Mouse (Mus musculus): Measurements from ENCODE around the gene Erich3. TPM values are rescaled to one million over a fixed set of nuclear protein-coding genes. Genes with fewer than 3 reads are reported as not detected.
A peak's percentile ranks its signal among the peaks of the same experiment; 100 is the strongest.

Gene Erich3
- polyA plus RNA-seq, 1 experiment from 2014 or later = 0.29 TPM

GRCm38 (mm10) chr3:154692572-154692922 lies 28.9 kb downstream of the Erich3 start:
- Histone ChIP-seq H3K4me1 (replicated peaks; ENCODE audit: control insufficient read depth, insufficient read depth, low read length) (no peaks in the 10 kb centered on the region), H3K27me3 (ENCODE audit: control insufficient read depth, insufficient read depth, low read length) (no peaks in the 10 kb centered on the region), H3K27ac (ENCODE audit: low read depth, low read length) (no peak overlapping the region), H3K4me3 (ENCODE audit: low read depth, low read length) (no peak overlapping the region), H3K9ac (ENCODE audit: low read depth, low read length) (no peak overlapping the region), H3K9me3 (ENCODE audit: control insufficient read depth, low read length) (no peaks in the 10 kb centered on the region), H3K4me2 (replicated peaks; ENCODE audit: low read depth, low read length) (no peak overlapping the region), H3K36me3 (ENCODE audit: control insufficient read depth, insufficient read depth, low read length) (no peaks in the 10 kb centered on the region)
- peak; percentile 41 for ATAC-seq (ENCODE audit: low FRiP score)
- no peak for DNase-seq (ENCODE audit: low spot score)
- 39% methylated on average over 3 of the region's 3 CpGs for WGBS

GRCm38 (mm10) chr3:154693902-154694301 lies 30.2 kb downstream of the Erich3 start:
- H3K9ac ChIP-seq (ENCODE audit: low read depth, low read length) = no peak overlapping the region
- WGBS = 75% methylated on average over 4 of the region's 4 CpGs
- no peaks in the 10 kb centered on the region for H3K4me1 ChIP-seq (replicated peaks; ENCODE audit: control insufficient read depth, insufficient read depth, low read length)
- DNase-seq (ENCODE audit: low spot score) (no peak), ATAC-seq (ENCODE audit: low FRiP score) (no peak)
- H3K27ac ChIP-seq (ENCODE audit: low read depth, low read length) = no peak overlapping the region
- no peak overlapping the region for H3K4me3 ChIP-seq (ENCODE audit: low read depth, low read length)
- no peaks in the 10 kb centered on the region for H3K36me3 ChIP-seq (ENCODE audit: control insufficient read depth, insufficient read depth, low read length)
- H3K9me3 ChIP-seq (ENCODE audit: control insufficient read depth, low read length) = no peaks in the 10 kb centered on the region
- no peaks in the 10 kb centered on the region for H3K27me3 ChIP-seq (ENCODE audit: control insufficient read depth, insufficient read depth, low read length)
- H3K4me2 ChIP-seq (replicated peaks; ENCODE audit: low read depth, low read length) = no peak overlapping the region

GRCm38 (mm10) chr3:154696611-154697010 lies 33.0 kb downstream of the Erich3 start:
- Histone ChIP-seq H3K4me2 (replicated peaks; ENCODE audit: low read depth, low read length) (no peak overlapping the region), H3K9ac (ENCODE audit: low read depth, low read length) (no peak overlapping the region), H3K27ac (ENCODE audit: low read depth, low read length) (no peak overlapping the region), H3K4me3 (ENCODE audit: low read depth, low read length) (no peak overlapping the region), H3K4me1 (replicated peaks; ENCODE audit: control insufficient read depth, insufficient read depth, low read length) (no peaks in the 10 kb centered on the region), H3K27me3 (ENCODE audit: control insufficient read depth, insufficient read depth, low read length) (no peaks in the 10 kb centered on the region), H3K9me3 (ENCODE audit: control insufficient read depth, low read length) (no peaks in the 10 kb centered on the region), H3K36me3 (ENCODE audit: control insufficient read depth, insufficient read depth, low read length) (no peaks in the 10 kb centered on the region)
- DNase-seq (ENCODE audit: low spot score) = no peak
- WGBS = 85% methylated on average over 3 of the region's 3 CpGs
- ATAC-seq (ENCODE audit: low FRiP score) = no peak

GRCm38 (mm10) chr3:154698907-154699306 lies 35.2 kb downstream of the Erich3 start:
- ATAC-seq (ENCODE audit: low FRiP score) (no peak; the same call in 1 of the 2 replicates), DNase-seq (ENCODE audit: low spot score) (no peak)
- no peaks in the 10 kb centered on the region for H3K9me3 ChIP-seq (ENCODE audit: control insufficient read depth, low read length)
- WGBS = 68% methylated on average over 5 of the region's 5 CpGs
- no peak overlapping the region for H3K9ac ChIP-seq (ENCODE audit: low read depth, low read length)
- H3K27ac ChIP-seq (ENCODE audit: low read depth, low read length) = no peak overlapping the region
- H3K27me3 ChIP-seq (ENCODE audit: control insufficient read depth, insufficient read depth, low read length) = no peaks in the 10 kb centered on the region
- H3K4me2 ChIP-seq (replicated peaks; ENCODE audit: low read depth, low read length) = no peak overlapping the region
- no peaks in the 10 kb centered on the region for H3K4me1 ChIP-seq (replicated peaks; ENCODE audit: control insufficient read depth, insufficient read depth, low read length)
- no peak overlapping the region for H3K4me3 ChIP-seq (ENCODE audit: low read depth, low read length)
- no peaks in the 10 kb centered on the region for H3K36me3 ChIP-seq (ENCODE audit: control insufficient read depth, insufficient read depth, low read length)

- no peak overlapping the region for H3K9ac ChIP-seq (ENCODE audit: low read depth, low read length)
- 81% methylated on average over 3 of the region's 3 CpGs for WGBS
- no peak for ATAC-seq (ENCODE audit: low FRiP score)
Measured at GRCm38 (mm10) chr3:154700296-154700695, 36.6 kb downstream of the Erich3 start.

GRCm38 (mm10) chr3:154700735-154701134 lies 37.1 kb downstream of the Erich3 start:
- 61% methylated on average over 2 of the region's 2 CpGs for WGBS
- Histone ChIP-seq H3K9me3 (ENCODE audit: control insufficient read depth, low read length) (no peaks in the 10 kb centered on the region), H3K9ac (ENCODE audit: low read depth, low read length) (no peak overlapping the region), H3K27me3 (ENCODE audit: control insufficient read depth, insufficient read depth, low read length) (no peaks in the 10 kb centered on the region), H3K4me3 (ENCODE audit: low read depth, low read length) (no peak overlapping the region), H3K4me2 (replicated peaks; ENCODE audit: low read depth, low read length) (no peak overlapping the region), H3K36me3 (ENCODE audit: control insufficient read depth, insufficient read depth, low read length) (no peaks in the 10 kb centered on the region), H3K27ac (ENCODE audit: low read depth, low read length) (no peak overlapping the region), H3K4me1 (replicated peaks; ENCODE audit: control insufficient read depth, insufficient read depth, low read length) (no peaks in the 10 kb centered on the region)
- peak; percentile 21; the same call in 1 of the 2 replicates for ATAC-seq (ENCODE audit: low FRiP score)
- DNase-seq (ENCODE audit: low spot score) = no peak

More at GRCm38 (mm10) chr3:154700296-154700695, 36.6 kb downstream of the Erich3 start:
- Histone ChIP-seq H3K4me2 (replicated peaks; ENCODE audit: low read depth, low read length) (no peak overlapping the region), H3K27me3 (ENCODE audit: control insufficient read depth, insufficient read depth, low read length) (no peaks in the 10 kb centered on the region), H3K27ac (ENCODE audit: low read depth, low read length) (no peak overlapping the region), H3K9me3 (ENCODE audit: control insufficient read depth, low read length) (no peaks in the 10 kb centered on the region), H3K4me3 (ENCODE audit: low read depth, low read length) (no peak overlapping the region), H3K4me1 (replicated peaks; ENCODE audit: control insufficient read depth, insufficient read depth, low read length) (no peaks in the 10 kb centered on the region), H3K36me3 (ENCODE audit: control insufficient read depth, insufficient read depth, low read length) (no peaks in the 10 kb centered on the region)
- no peak for DNase-seq (ENCODE audit: low spot score)

GRCm38 (mm10) chr3:154704755-154705154 lies 41.1 kb downstream of the Erich3 start:
- Histone ChIP-seq H3K9ac (ENCODE audit: low read depth, low read length) (no peak overlapping the region), H3K4me1 (replicated peaks; ENCODE audit: control insufficient read depth, insufficient read depth, low read length) (no peaks in the 10 kb centered on the region), H3K4me2 (replicated peaks; ENCODE audit: low read depth, low read length) (no peak overlapping the region), H3K27ac (ENCODE audit: low read depth, low read length) (no peak overlapping the region), H3K36me3 (ENCODE audit: control insufficient read depth, insufficient read depth, low read length) (no peaks in the 10 kb centered on the region), H3K27me3 (ENCODE audit: control insufficient read depth, insufficient read depth, low read length) (no peaks in the 10 kb centered on the region), H3K9me3 (ENCODE audit: control insufficient read depth, low read length) (no peaks in the 10 kb centered on the region), H3K4me3 (ENCODE audit: low read depth, low read length) (no peak overlapping the region)
- ATAC-seq (ENCODE audit: low FRiP score) (no peak), DNase-seq (ENCODE audit: low spot score) (no peak)
- 81% methylated on average over 6 of the region's 6 CpGs for WGBS

- no peak overlapping the region for H3K4me2 ChIP-seq (replicated peaks; ENCODE audit: low read depth, low read length)
- no peaks in the 10 kb centered on the region for H3K9me3 ChIP-seq (ENCODE audit: control insufficient read depth, low read length)
- ATAC-seq (ENCODE audit: low FRiP score) (no peak), DNase-seq (ENCODE audit: low spot score) (no peak)
- H3K27ac ChIP-seq (ENCODE audit: low read depth, low read length) = no peak overlapping the region
- H3K27me3 ChIP-seq (ENCODE audit: control insufficient read depth, insufficient read depth, low read length) = no peaks in the 10 kb centered on the region
- H3K4me1 ChIP-seq (replicated peaks; ENCODE audit: control insufficient read depth, insufficient read depth, low read length) = no peaks in the 10 kb centered on the region
- no peak overlapping the region for H3K4me3 ChIP-seq (ENCODE audit: low read depth, low read length)
- H3K9ac ChIP-seq (ENCODE audit: low read depth, low read length) = no peak overlapping the region
- H3K36me3 ChIP-seq (ENCODE audit: control insufficient read depth, insufficient read depth, low read length) = no peaks in the 10 kb centered on the region
- WGBS = 90% methylated on average over 3 of the region's 3 CpGs
Measured at GRCm38 (mm10) chr3:154708150-154708549, 44.5 kb downstream of the Erich3 start.

GRCm38 (mm10) chr3:154723198-154723597 lies 59.5 kb downstream of the Erich3 start:
- no peak overlapping the region for H3K9ac ChIP-seq (ENCODE audit: low read depth, low read length)
- no peaks in the 10 kb centered on the region for H3K4me1 ChIP-seq (replicated peaks; ENCODE audit: control insufficient read depth, insufficient read depth, low read length)
- ATAC-seq (ENCODE audit: low FRiP score) (no peak), DNase-seq (ENCODE audit: low spot score) (no peak)
- no peaks in the 10 kb centered on the region for H3K36me3 ChIP-seq (ENCODE audit: control insufficient read depth, insufficient read depth, low read length)
- 86% methylated on average over 7 of the region's 7 CpGs for WGBS
- no peak overlapping the region for H3K4me2 ChIP-seq (replicated peaks; ENCODE audit: low read depth, low read length)
- H3K27ac ChIP-seq (ENCODE audit: low read depth, low read length) = no peak overlapping the region
- no peaks in the 10 kb centered on the region for H3K27me3 ChIP-seq (ENCODE audit: control insufficient read depth, insufficient read depth, low read length)
- H3K4me3 ChIP-seq (ENCODE audit: low read depth, low read length) = no peak overlapping the region
- H3K9me3 ChIP-seq (ENCODE audit: control insufficient read depth, low read length) = no peaks in the 10 kb centered on the region

Data from hindbrain, embryonic 11.5 days (tissue).